Mouse (Mus musculus) forebrain, embryonic 16.5 days (tissue): ENCODE data around the gene Cysrt1. TPM values are rescaled to one million over a fixed set of nuclear protein-coding genes. Genes with fewer than 3 reads are reported as not detected.

Experiments used
- ATAC-seq: fragments of 200-750 bp; cut with Nextera tagmentation; 2 replicates; pipeline ENCODE4 v1.8.0; 2017; ENCODE audit warnings: mild to moderate bottlenecking, moderate library complexity
- H3K27ac ChIP-seq: fragments of 300-500 bp; sonication (generic); 2 replicates; pipeline ENCODE4 v1.5.1; 2014; ENCODE audit warnings: low read length, control low read depth
- H3K27me3 ChIP-seq: fragments of 300-500 bp; sonication (generic); replicated peaks from 2 replicates; pipeline ENCODE4 v1.6.1; 2014; ENCODE audit warnings: low read length; ENCODE audit not compliant: control insufficient read depth, insufficient read depth
- H3K36me3 ChIP-seq: fragments of 300-500 bp; sonication (generic); 2 replicates; pipeline ENCODE4 v1.6.1; 2014; ENCODE audit not compliant: control insufficient read depth, insufficient read depth
- H3K4me1 ChIP-seq: fragments of 300-500 bp; sonication (generic); replicated peaks from 2 replicates; pipeline ENCODE4 v1.6.1; 2014; ENCODE audit warnings: low read length; ENCODE audit not compliant: control insufficient read depth, insufficient read depth
- H3K4me2 ChIP-seq: fragments of 300-500 bp; sonication (generic); 2 replicates; pipeline ENCODE4 v1.6.1; 2014; ENCODE audit warnings: mild to moderate bottlenecking, low read length, control low read depth
- H3K4me3 ChIP-seq: fragments of 300-500 bp; sonication (generic); replicated peaks from 2 replicates; pipeline ENCODE4 v1.5.1; 2014; ENCODE audit warnings: mild to moderate bottlenecking, low read length, control low read depth
- H3K9ac ChIP-seq: fragments of 300-500 bp; sonication (generic); replicated peaks from 2 replicates; pipeline ENCODE4 v1.6.1; 2014; ENCODE audit warnings: low read depth, low read length, control low read depth
- H3K9me3 ChIP-seq: fragments of 300-500 bp; sonication (generic); 2 replicates; pipeline ENCODE4 v1.6.1; 2016; ENCODE audit warnings: low read length; ENCODE audit not compliant: control insufficient read depth
- WGBS: fragments of 180-500 bp; shearing (Covaris S2); extraction: QIAGEN DNeasy Blood & Tissue Kit; methylation state at CpG from one replicate; pipeline ENCODE4 v1.1.7; 2014; 5-methylcytosine and 5-hydroxymethylcytosine counted together
- polyA plus RNA-seq: library from polyadenylated mRNA; unstranded; fragments of >200 nt; fragmentation: Nextera tagmentation; extraction: Ambion mirVana; gene quantifications from 2 replicates; pipeline ENCODE4 v1.2.1, GENCODE M21; 2015

The Cysrt1 gene
- polyA plus RNA-seq, 1 experiment from 2014 or later = 0.33 TPM

DNA sequence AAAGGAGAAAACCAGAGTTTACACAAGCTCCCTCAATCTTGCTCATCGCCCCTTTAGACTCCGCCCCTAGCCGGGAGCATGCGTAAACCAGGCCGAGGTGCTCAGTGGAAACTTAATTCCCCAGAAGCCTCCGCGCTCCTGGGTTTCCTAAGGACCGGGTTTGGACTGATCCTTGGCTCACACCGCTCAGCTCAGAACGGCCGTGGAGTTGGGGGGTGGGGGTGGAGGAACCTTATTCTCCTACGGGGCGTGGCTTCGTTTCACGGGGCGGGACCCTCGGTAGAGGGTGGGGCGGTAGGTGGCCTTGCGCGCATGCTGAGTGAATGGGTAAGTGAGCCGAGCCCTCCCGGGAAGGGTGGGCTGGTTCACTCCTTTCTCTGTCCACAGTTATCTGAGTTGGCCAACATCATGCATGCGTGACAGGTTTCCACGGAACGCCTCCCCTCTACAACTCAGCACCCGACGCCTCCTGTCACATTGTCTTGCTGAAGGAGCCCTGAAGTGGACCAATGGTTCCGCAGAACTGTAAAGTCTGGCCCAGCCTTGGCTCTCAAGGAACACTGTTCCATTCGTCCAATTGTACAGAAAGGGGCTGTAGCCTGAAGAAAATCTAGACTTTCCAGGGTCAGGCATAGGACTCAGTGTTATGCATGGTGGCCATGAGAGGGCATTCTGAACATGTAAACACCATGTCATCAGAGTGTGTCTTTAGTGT, 1.4 kb downstream of the Cysrt1 start:
- under 1% methylated on average over 29 of the region's 29 CpGs for WGBS
- Histone ChIP-seq H3K4me3 (peak overlapping the region; percentile 71), H3K27ac (peak overlapping the region; percentile 73), H3K27me3 (no peaks in the 10 kb centered on the region), H3K4me1 (peaks cover 30% of the 10 kb centered on the region), H3K4me2 (peak overlapping the region; percentile 67), H3K9me3 (no peaks in the 10 kb centered on the region), H3K9ac (peak overlapping the region; percentile 73), H3K36me3 (no peaks in the 10 kb centered on the region)
- peak; percentile 86 for ATAC-seq

DNA sequence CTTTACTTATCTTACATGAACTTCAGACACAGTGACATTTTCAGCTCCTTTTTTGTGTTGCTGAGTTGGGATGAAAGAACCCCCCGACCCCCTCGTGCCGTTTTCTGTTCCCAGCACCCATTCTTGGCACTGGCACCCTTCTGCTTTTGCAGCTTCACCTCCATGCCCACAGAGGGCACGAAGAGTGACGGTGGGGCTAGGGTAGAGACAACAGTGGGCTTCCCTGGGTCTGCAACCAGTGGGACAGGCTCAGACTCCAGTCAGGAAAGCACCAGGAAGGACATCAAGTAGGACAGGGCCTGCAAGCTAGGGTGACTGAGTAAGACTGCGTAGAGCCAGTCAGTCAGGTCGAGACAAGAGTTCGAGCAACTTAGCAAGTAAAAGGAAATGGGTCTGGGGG, 1.9 kb downstream of the Cysrt1 start:
- Histone ChIP-seq H3K4me3 (peak overlapping the region; percentile 71), H3K27me3 (no peaks in the 10 kb centered on the region), H3K9ac (no peak overlapping the region; the same call in 1 of the 2 replicates), H3K27ac (peak overlapping the region; percentile 73; the same call in 1 of the 2 replicates), H3K4me1 (peaks cover 30% of the 10 kb centered on the region), H3K9me3 (no peaks in the 10 kb centered on the region), H3K36me3 (no peaks in the 10 kb centered on the region), H3K4me2 (peak overlapping the region; percentile 67)
- ATAC-seq = peak; percentile 11
- 49% methylated on average over 8 of the region's 8 CpGs for WGBS

DNA sequence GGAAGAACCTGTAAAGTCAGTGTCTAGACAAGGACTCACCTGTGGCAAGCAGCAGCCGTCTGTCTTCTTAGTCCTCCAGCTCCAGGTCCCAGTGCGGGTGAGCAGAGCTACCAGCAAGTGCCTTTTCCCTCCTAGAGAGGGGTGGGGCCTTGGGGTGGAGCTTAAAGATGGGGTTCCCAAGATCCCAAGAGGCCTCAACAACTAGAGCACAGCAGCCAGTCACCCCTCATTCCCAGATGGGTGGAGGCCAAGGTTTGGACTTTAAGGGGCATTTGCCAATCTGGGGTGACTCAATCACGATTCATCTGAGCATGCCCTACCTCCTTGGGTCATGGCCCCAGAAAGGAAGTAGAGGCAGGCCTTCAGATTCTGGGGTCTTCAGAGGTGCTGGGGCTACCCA, 2.5 kb downstream of the Cysrt1 start:
- Histone ChIP-seq H3K9me3 (no peaks in the 10 kb centered on the region), H3K4me1 (peaks cover 30% of the 10 kb centered on the region), H3K36me3 (no peaks in the 10 kb centered on the region), H3K27me3 (no peaks in the 10 kb centered on the region), H3K27ac (no peak overlapping the region), H3K4me2 (no peak overlapping the region), H3K9ac (no peak overlapping the region), H3K4me3 (no peak overlapping the region)
- WGBS = 89% methylated on average over 3 of the region's 3 CpGs
- ATAC-seq = no peak

DNA sequence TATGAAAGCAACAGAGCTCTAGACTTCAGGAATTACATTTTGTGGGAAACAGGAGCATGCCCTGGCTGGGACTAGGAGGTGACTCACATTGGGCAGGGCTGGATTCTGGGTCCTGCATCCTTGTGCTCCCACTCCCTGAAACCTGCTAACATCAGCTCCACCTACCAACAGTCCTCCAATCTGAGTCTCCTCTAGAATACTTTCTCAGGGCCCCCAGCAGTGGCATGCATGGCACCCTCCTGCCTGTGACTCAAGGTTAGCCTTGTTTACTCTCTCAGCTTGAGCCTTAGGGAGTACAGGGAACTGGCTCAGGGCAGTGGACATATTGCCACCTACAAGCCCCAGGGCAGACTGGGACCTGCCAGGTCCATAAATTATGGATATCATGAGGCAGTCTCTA, 4.1 kb downstream of the Cysrt1 start:
- Histone ChIP-seq H3K4me1 (peaks cover 23% of the 10 kb centered on the region), H3K4me2 (no peak overlapping the region), H3K9ac (no peak overlapping the region), H3K36me3 (no peaks in the 10 kb centered on the region), H3K4me3 (no peak overlapping the region), H3K9me3 (no peaks in the 10 kb centered on the region), H3K27me3 (peaks cover 2% of the 10 kb centered on the region; the same call in 1 of the 2 replicates), H3K27ac (no peak overlapping the region)
- ATAC-seq = no peak

DNA sequence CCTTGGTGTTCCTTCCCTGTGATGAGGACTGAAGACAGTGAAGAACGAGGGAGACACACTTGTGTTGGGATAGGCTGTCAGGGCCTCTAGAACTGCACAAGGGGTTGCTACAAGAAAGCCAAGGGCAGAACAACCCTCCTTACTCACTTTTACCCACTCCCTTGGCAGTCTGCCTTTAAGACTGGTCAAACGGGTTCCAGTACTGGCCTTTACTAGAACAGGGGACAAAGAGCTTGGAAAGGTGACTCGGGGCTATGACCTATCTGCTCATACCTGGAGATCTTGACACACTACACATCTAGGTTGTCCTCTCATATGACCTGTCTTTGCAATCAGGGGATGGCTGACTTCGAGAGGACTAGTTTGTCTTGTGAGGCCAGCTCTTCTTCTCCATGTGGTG, 4.7 kb downstream of the Cysrt1 start:
- ATAC-seq = no peak
- Histone ChIP-seq H3K27ac (no peak overlapping the region), H3K9me3 (no peaks in the 10 kb centered on the region), H3K27me3 (peaks cover 2% of the 10 kb centered on the region; the same call in 1 of the 2 replicates), H3K4me2 (no peak overlapping the region), H3K4me1 (peaks cover 17% of the 10 kb centered on the region), H3K36me3 (no peaks in the 10 kb centered on the region), H3K9ac (no peak overlapping the region), H3K4me3 (no peak overlapping the region)
- WGBS = 74% methylated on average over 4 of the region's 4 CpGs

DNA sequence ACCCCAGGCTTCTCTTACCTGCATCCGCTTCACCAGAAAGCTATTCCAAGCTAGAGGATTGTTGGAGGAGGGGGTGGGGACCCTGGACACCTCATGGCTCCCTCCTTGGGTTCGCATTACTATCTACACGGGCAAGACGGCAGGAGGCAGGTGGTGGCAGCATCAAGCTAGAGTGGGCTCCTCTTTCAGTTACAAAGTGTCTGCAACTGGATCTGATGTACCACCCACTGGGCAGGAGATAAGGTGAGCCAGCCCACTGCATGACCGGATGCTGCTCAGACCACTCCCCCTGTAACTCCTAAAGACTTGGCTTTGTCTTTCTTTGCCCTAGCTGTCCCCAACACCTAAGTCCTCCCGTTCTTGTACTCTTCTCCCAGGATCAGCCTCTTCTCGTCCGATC, 5.6 kb downstream of the Cysrt1 start, which contains the start of gene Rnf224:
Gene Rnf224, minus strand, starts transcription at position 174 of the 400 bp plus-strand sequence.
- Histone ChIP-seq H3K9me3 (no peaks in the 10 kb centered on the region), H3K27me3 (peaks cover 2% of the 10 kb centered on the region; the same call in 1 of the 2 replicates), H3K4me2 (no peak within 1 kb of the TSS), H3K36me3 (no peaks in the 10 kb centered on the region), H3K27ac (no peak within 1 kb of the TSS), H3K4me3 (no peak within 1 kb of the TSS), H3K9ac (no peak within 1 kb of the TSS), H3K4me1 (peaks cover 15% of the 10 kb centered on the region)
- 44% methylated on average over 8 of the region's 8 CpGs for WGBS
- no peak for ATAC-seq

DNA sequence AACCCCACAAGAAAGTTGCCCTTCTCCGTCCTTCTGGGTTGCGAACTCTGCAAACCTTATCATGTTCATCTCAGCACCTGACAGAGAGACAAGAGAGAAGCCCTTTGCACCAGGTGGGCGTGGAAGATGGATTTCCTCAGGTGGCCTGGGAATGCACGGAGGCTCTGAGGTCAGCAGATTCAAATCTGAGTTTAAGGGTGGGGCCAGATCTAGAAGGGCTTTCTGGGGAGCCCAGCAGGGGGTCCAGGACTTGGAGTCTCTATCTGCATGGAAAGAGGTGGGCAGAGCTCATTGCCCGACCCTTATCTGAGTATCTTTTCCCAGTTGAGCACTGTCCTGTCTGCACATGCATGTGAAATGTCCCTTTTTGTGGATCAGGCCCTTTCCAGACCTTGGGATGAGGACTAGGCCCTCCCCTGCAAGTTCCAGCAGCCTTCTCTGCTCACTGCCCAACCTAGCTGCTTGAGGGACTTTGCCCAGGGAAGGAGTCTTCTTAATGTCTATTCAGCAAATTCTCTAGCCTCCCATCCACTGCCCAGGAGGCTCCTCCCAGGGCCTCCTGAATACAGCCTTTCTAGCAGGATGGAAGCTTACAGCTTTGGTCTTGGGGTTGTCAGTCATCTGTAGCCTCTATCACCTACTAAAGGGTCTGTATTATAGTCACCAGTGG, 7.6 kb downstream of the Cysrt1 start:
- Histone ChIP-seq H3K27me3 (peaks cover 2% of the 10 kb centered on the region; the same call in 1 of the 2 replicates), H3K36me3 (no peaks in the 10 kb centered on the region), H3K9ac (no peak overlapping the region), H3K9me3 (no peaks in the 10 kb centered on the region), H3K4me3 (no peak overlapping the region), H3K4me2 (no peak overlapping the region), H3K4me1 (no peaks in the 10 kb centered on the region), H3K27ac (no peak overlapping the region)
- WGBS = 78% methylated on average over 5 of the region's 5 CpGs
- ATAC-seq = no peak

DNA sequence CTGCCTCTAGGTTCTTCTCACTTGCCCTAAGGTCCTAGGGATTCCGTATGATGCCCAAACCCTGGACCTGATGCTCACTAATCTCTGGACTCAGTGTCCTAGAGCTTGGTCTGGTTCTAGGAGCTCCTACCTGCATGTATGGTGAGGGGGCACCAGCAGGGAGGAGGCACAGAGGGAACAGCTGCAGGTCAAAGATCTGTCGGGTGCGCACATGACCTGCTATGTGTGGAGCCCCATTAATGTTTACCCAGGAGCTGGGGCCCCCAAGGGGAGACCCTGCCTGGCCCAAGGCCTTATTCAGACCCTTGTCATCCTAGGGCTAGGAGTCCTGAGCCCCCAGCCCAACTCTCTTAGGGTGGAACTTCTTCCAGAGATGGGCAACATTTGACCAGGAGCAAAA, 8.2 kb downstream of the Cysrt1 start, which contains the start of gene Slc34a3:
Gene Slc34a3, minus strand, starts transcription at position 315 of the 400 bp plus-strand sequence.
- Histone ChIP-seq H3K4me2 (no peak within 1 kb of the TSS), H3K27ac (no peak within 1 kb of the TSS), H3K4me1 (no peaks in the 10 kb centered on the region), H3K9ac (no peak within 1 kb of the TSS), H3K4me3 (no peak within 1 kb of the TSS), H3K36me3 (no peaks in the 10 kb centered on the region), H3K27me3 (peaks cover 2% of the 10 kb centered on the region; the same call in 1 of the 2 replicates), H3K9me3 (no peaks in the 10 kb centered on the region)
- WGBS = 92% methylated on average over 3 of the region's 3 CpGs
- no peak for ATAC-seq

DNA sequence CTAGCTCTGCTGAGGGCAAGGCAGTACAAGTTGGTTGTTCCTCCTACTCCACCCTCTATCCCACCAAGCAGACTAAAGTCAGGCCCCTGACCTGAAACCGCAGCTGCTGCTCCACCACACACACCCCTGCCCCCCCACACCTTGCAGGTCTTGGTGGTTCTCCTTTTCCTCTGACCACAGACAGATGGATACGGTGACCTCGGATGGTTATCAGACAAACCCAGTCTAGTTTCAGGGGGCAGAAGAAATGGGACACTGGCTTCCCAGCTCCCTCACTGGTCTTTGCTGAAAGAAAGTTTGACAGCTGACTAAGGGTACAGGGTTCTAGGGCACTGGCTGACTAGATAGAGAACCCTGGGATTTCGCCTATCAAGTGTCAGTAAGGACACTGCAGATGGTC, 8.8 kb downstream of the Cysrt1 start:
- no peak overlapping the region for H3K4me3 ChIP-seq
- peaks cover 2% of the 10 kb centered on the region; the same call in 1 of the 2 replicates for H3K27me3 ChIP-seq
- H3K27ac ChIP-seq = no peak overlapping the region
- 0 out of 2 replicates have a peak, but pooled peaks cover 3% of the 10 kb centered on the region for H3K4me1 ChIP-seq
- no peak overlapping the region for H3K9ac ChIP-seq
- H3K36me3 ChIP-seq = no peaks in the 10 kb centered on the region
- no peak overlapping the region for H3K4me2 ChIP-seq
- ATAC-seq = no peak
- WGBS = 76% methylated on average over 4 of the region's 4 CpGs
- no peaks in the 10 kb centered on the region for H3K9me3 ChIP-seq
